In the genomic region with DNA sequence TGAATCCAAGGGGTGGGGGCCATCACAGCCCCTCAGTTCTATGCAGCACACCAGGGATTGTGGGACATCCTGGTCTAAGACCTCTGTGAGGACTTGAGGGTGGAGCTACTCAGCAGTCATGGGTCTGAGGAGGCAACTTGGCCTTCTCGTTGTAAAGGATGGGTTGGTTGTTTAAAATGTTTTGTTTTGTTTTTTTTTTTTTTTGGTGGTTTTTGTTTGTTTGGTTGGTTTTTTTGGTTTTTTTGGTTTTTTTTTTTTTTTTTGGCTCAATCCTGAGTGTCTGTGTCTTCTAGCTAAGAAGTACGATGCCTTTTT, we compare ENCODE assay signal across 10 mouse cellular contexts. TPM values are rescaled to one million over a fixed set of nuclear protein-coding genes. Genes with fewer than 3 reads are reported as not detected.
DNase-seq lines count a peak whose midpoint lies in the region; ATAC-seq and TF ChIP-seq lines count a peak whose summit lies in the region.
"Had no signal": no experiment of that assay in that cellular context is flagged by ENCODE, and none has a peak within 500 bp of the region (broad histone marks: within the 10 kb centered on the region; RNA-seq: fewer than 3 reads in every experiment).

No protein-coding gene starts in this region.

- no peak for ATAC-seq in forebrain, embryonic 16.5 days
- no peak for ATAC-seq in liver, embryonic 15.5 days (ENCODE audit: insufficient read depth)

- H3K4me1 ChIP-seq in CH12.LX (ENCODE audit: control insufficient read depth in 1 of 2, insufficient read depth in 2 of 2), result peaks cover 13 to 26% of the 10 kb centered on the region in 2 experiments
- peaks cover 18% of the 10 kb centered on the region for H3K4me1 ChIP-seq in forebrain, embryonic 16.5 days (replicated peaks; ENCODE audit: control insufficient read depth, insufficient read depth, low read length)
- H3K4me1 ChIP-seq in liver, embryonic 15.5 days (replicated peaks), result peaks cover 43% of the 10 kb centered on the region

- intact Hi-C loops in left cerebral cortex, postnatal 14 days (cut with DNase I), result no loop called here

- dilution Hi-C loops in CH12.LX (cut with MboI; ENCODE audit: extremely low pct_ligation_motif_present, extremely low pct_unique_long_range_greater_than_20kb, low sequenced_read_pairs), result no loop called here

- peaks cover 32 to 54% of the 10 kb centered on the region in 2 experiments for H3K36me3 ChIP-seq in CH12.LX (replicated peaks in 1 of 2; ENCODE audit: control insufficient read depth in 1 of 2, insufficient read depth in 1 of 2, low read length in 1 of 2)
- peaks cover 5% of the 10 kb centered on the region; the same call in 1 of the 2 replicates for H3K36me3 ChIP-seq in forebrain, embryonic 16.5 days (ENCODE audit: control insufficient read depth, insufficient read depth)
- peaks cover 32% of the 10 kb centered on the region for H3K36me3 ChIP-seq in liver, embryonic 15.5 days (replicated peaks)

- TF ChIP-seq RAD21 in CH12.LX (IDR thresholded peaks at IDR 0.05; ENCODE audit: low read depth, low read length), result no peak

- no peaks in the 10 kb centered on the region for H3K9me3 ChIP-seq in CH12.LX (replicated peaks; ENCODE audit: low read length)
- H3K9me3 ChIP-seq in forebrain, embryonic 16.5 days (ENCODE audit: control insufficient read depth, low read length), result no peaks in the 10 kb centered on the region
- no peaks in the 10 kb centered on the region for H3K9me3 ChIP-seq in liver, embryonic 15.5 days (replicated peaks)

- H3K4me2 ChIP-seq in CH12.LX (ENCODE audit: insufficient read depth, low read depth, poor library complexity, severe bottlenecking), result peak overlapping the region; percentile 88
- H3K4me2 ChIP-seq in forebrain, embryonic 16.5 days (ENCODE audit: low read length), result peak overlapping the region; percentile 92
- H3K4me2 ChIP-seq in liver, embryonic 15.5 days, result peak overlapping the region; percentile 97

- H3K79me2 ChIP-seq in CH12.LX (replicated peaks; ENCODE audit: control insufficient read depth, extremely low read depth, insufficient read depth, poor library complexity, severe bottlenecking), result peaks cover 15% of the 10 kb centered on the region

- TF ChIP-seq EP300 in CH12.LX (IDR thresholded peaks at IDR 0.05; ENCODE audit: low read length), result no peak

- H3K4me3 ChIP-seq in CH12.LX (replicated peaks in 1 of 3; ENCODE audit: low read depth in 2 of 3, low read length in 2 of 3, poor library complexity in 1 of 3), result peak overlapping the region; percentile 90 to 100 (median 93)
- H3K4me3 ChIP-seq in forebrain, embryonic 16.5 days (replicated peaks; ENCODE audit: low read length), result peak overlapping the region; percentile 84
- H3K4me3 ChIP-seq in liver, embryonic 15.5 days (replicated peaks), result peak overlapping the region; percentile 84

- TF ChIP-seq CTCF in CH12.LX (conservative IDR thresholded peaks at IDR 0.05 in 1 of 2, IDR thresholded peaks at IDR 0.05 in 1 of 2; ENCODE audit: low read depth in 2 of 2, low read length in 2 of 2), result no peak

- in situ Hi-C loops in CH12.LX (cut with MboI; ENCODE audit: low pct_ligation_motif_present, low pct_unique_long_range_greater_than_20kb, low sequenced_read_pairs), result no loop called here

- WGBS in forebrain, embryonic 16.5 days, result 52% methylated on average over 2 of the region's 2 CpGs
- WGBS in liver, embryonic 15.5 days (ENCODE audit: insufficient replicate concordance), result 17% methylated on average over 2 of the region's 2 CpGs

- H3K9ac ChIP-seq in CH12.LX (ENCODE audit: insufficient read depth, low read depth), result peak overlapping the region; percentile 98
- no peak overlapping the region for H3K9ac ChIP-seq in forebrain, embryonic 16.5 days (replicated peaks; ENCODE audit: low read depth, low read length)
- peak overlapping the region; percentile 96 for H3K9ac ChIP-seq in liver, embryonic 15.5 days

- H3K27ac ChIP-seq in CH12.LX (ENCODE audit: insufficient read depth, low read depth), result no peak overlapping the region
- no peak overlapping the region for H3K27ac ChIP-seq in forebrain, embryonic 16.5 days (ENCODE audit: low read length)
- H3K27ac ChIP-seq in liver, embryonic 15.5 days (replicated peaks), result peak overlapping the region; percentile 94

- H3K27me3 ChIP-seq in CH12.LX (replicated peaks), result peaks cover 14% of the 10 kb centered on the region
- no peaks in the 10 kb centered on the region for H3K27me3 ChIP-seq in forebrain, embryonic 16.5 days (replicated peaks; ENCODE audit: control insufficient read depth, insufficient read depth, low read length)
- H3K27me3 ChIP-seq in liver, embryonic 15.5 days, result peaks cover 12% of the 10 kb centered on the region

- DNase-seq in 416B (ENCODE audit: low read depth) (peak; percentile 33), CH12.LX (ENCODE audit: extremely low read depth) (no peak)
- no peak for DNase-seq in layer of hippocampus, postnatal 14 days (ENCODE audit: low spot score in 2 of 2)
- no peak for DNase-seq in testis, postnatal 10 days (ENCODE audit: low spot score)
- DNase-seq in left cerebral cortex, postnatal 14 days (ENCODE audit: low spot score in 2 of 2), result no peak
- no peak for DNase-seq in left cerebral cortex, adult 8-10 months (ENCODE audit: low spot score in 2 of 2)
- DNase-seq: adrenal gland, postnatal 14 days had no signal

- peak; percentile 50 for TF ChIP-seq POLR2A in CH12.LX (IDR thresholded peaks at IDR 0.05; ENCODE audit: low read depth, low read length)

TF ChIP-seq in CH12.LX, 34 proteins besides CTCF, POLR2A, EP300 and RAD21:
- TF ChIP-seq JUND (conservative IDR thresholded peaks at IDR 0.05; ENCODE audit: low read depth, low read length), result no peak
- no peak for TF ChIP-seq IRF4 (IDR thresholded peaks at IDR 0.05; ENCODE audit: low read depth, low read length)
- no peak for TF ChIP-seq ZKSCAN1 (IDR thresholded peaks at IDR 0.05; ENCODE audit: borderline replicate concordance, low read depth, low read length)
- TF ChIP-seq MAFK (IDR thresholded peaks at IDR 0.05; ENCODE audit: insufficient replicate concordance, low read length), result no peak
- peak; percentile 89 for TF ChIP-seq POLR2AphosphoS2 (IDR thresholded peaks at IDR 0.05; ENCODE audit: low read depth, low read length)

RNA-seq across cellular contexts. Expression of a gene that starts 1.9 kb away (rescaled TPM):
- total RNA-seq in CH12.LX (2012; rRNA removed) (3,510 and 4,144 TPM in 2 replicates), CH12.LX (2014; rRNA removed) (2,222 and 3,467 TPM in 2 replicates)
- polyA plus RNA-seq in CH12.LX (2012; ENCODE audit: insufficient read length, low read depth), result 1,605 and 1,846 TPM in 2 replicates
- polyA plus RNA-seq in forebrain, embryonic 16.5 days (2015; fragmentation: Nextera tagmentation; extraction: Ambion mirVana), result 354 and 367 TPM in 2 replicates
- 280 and 313 TPM in 2 replicates for polyA plus RNA-seq in liver, embryonic 15.5 days (2015; fragmentation: Nextera tagmentation; extraction: Ambion mirVana)
- 100 to 1,000 TPM; 394 to 418 TPM for total RNA-seq in layer of hippocampus, postnatal 14 days (2021)
- 100 to 1,000 TPM; 365 to 369 TPM for total RNA-seq in left cerebral cortex, postnatal 14 days (2021)
- total RNA-seq in left cerebral cortex, adult 8-10 months (2022), result 100 to 1,000 TPM; 323 to 368 (median 355) TPM

RNA-seq across cellular contexts. Expression of a gene that starts 16.9 kb away (rescaled TPM):
- total RNA-seq in CH12.LX (2012; rRNA removed) (26.9 and 29.6 TPM in 2 replicates), CH12.LX (2014; rRNA removed) (11.4 and 17.4 TPM in 2 replicates)
- 35.8 and 37.9 TPM in 2 replicates for polyA plus RNA-seq in CH12.LX (2012; ENCODE audit: insufficient read length, low read depth)
- 20.9 and 25.0 TPM in 2 replicates for polyA plus RNA-seq in forebrain, embryonic 16.5 days (2015; fragmentation: Nextera tagmentation; extraction: Ambion mirVana)
- polyA plus RNA-seq in liver, embryonic 15.5 days (2015; fragmentation: Nextera tagmentation; extraction: Ambion mirVana), result 9.4 and 11.0 TPM in 2 replicates
- 10 to 100 TPM; 23.0 to 28.2 TPM for total RNA-seq in layer of hippocampus, postnatal 14 days (2021)
- total RNA-seq in left cerebral cortex, postnatal 14 days (2021), result 10 to 100 TPM; 28.3 to 29.6 TPM
- total RNA-seq in left cerebral cortex, adult 8-10 months (2022), result 10 to 100 TPM; 29.4 to 31.2 (median 30.5) TPM

RNA-seq across cellular contexts. Expression of a gene that starts 20.4 kb away (rescaled TPM):
- total RNA-seq in CH12.LX (2012; rRNA removed), result 0.17 and 0.42 TPM in 2 replicates
- not detected in 2 replicates for total RNA-seq in CH12.LX (2014; rRNA removed)
- polyA plus RNA-seq in CH12.LX (2012; ENCODE audit: insufficient read length, low read depth), result 0.08 TPM in 1 of 2 replicates, not detected in the other
- polyA plus RNA-seq in forebrain, embryonic 16.5 days (2015; fragmentation: Nextera tagmentation; extraction: Ambion mirVana), result 1.5 and 1.8 TPM in 2 replicates
- 0.60 and 0.69 TPM in 2 replicates for polyA plus RNA-seq in liver, embryonic 15.5 days (2015; fragmentation: Nextera tagmentation; extraction: Ambion mirVana)
- 1 to 10 TPM; 5.1 to 5.7 TPM for total RNA-seq in layer of hippocampus, postnatal 14 days (2021)
- 1 to 10 TPM; 2.4 to 3.3 TPM for total RNA-seq in left cerebral cortex, postnatal 14 days (2021)
- 1 to 10 TPM; 2.3 to 4.0 (median 3.0) TPM for total RNA-seq in left cerebral cortex, adult 8-10 months (2022)

RNA-seq across cellular contexts. Expression of a gene that starts 34.8 kb away (rescaled TPM):
- total RNA-seq in CH12.LX (2012; rRNA removed) (0.17 TPM in 1 of 2 replicates, not detected in the other), CH12.LX (2014; rRNA removed) (not detected in 2 replicates)
- not detected in 2 replicates for polyA plus RNA-seq in CH12.LX (2012; ENCODE audit: insufficient read length, low read depth)
- polyA plus RNA-seq in forebrain, embryonic 16.5 days (2015; fragmentation: Nextera tagmentation; extraction: Ambion mirVana), result 1.5 and 1.7 TPM in 2 replicates
- 0.10 and 0.14 TPM in 2 replicates for polyA plus RNA-seq in liver, embryonic 15.5 days (2015; fragmentation: Nextera tagmentation; extraction: Ambion mirVana)
- not detected for total RNA-seq in layer of hippocampus, postnatal 14 days (2021)
- total RNA-seq in left cerebral cortex, postnatal 14 days (2021), result under 1 TPM in 1 of 2 experiments, not detected in 1; 0.66 TPM
- under 1 TPM in 1 of 4 experiments, not detected in 3; 0.27 TPM for total RNA-seq in left cerebral cortex, adult 8-10 months (2022)
- total RNA-seq: adrenal gland, postnatal 14 days; layer of hippocampus, postnatal 25 days had no signal

Comparison
In these comparisons a context has a peak if more than half of its experiments do, and no peak if none do; other contexts are left out.
1. RNA of a gene that starts 1.9 kb away (total RNA-seq): 2,222 to 4,144 TPM in CH12.LX; 394 to 418 TPM in layer of hippocampus, postnatal 14 days, 365 to 369 TPM in left cerebral cortex, postnatal 14 days and 323 to 368 TPM in left cerebral cortex, adult 8-10 months; every median in the first group is over 4 times any median in the second.
2. Peak in every context shown above with its lines, with median percentiles within 50 percentile points of each other: H3K4me2 ChIP-seq and H3K4me3 ChIP-seq.